Mouse (Mus musculus) ES-E14 (cell line): ENCODE measurements at regions not wholly inside any gene's neighbourhood (a gene's known extent, or its start where the extent isn't known, plus 50 kb on each side); places are given as distances from the start of the nearest gene placed in this dataset.

Source experiments
- CHD2 ChIP-seq: IDR thresholded peaks from 2 replicates; pipeline ENCODE4 v1.6.1; 2014; ENCODE audit warnings: mild to moderate bottlenecking, low read depth, low read length, inconsistent platforms
- ZNF384 ChIP-seq: IDR thresholded peaks from 2 replicates; pipeline ENCODE4 v1.6.1; 2012; ENCODE audit warnings: low read depth, low read length, inconsistent platforms

- TF ChIP-seq ZNF384 = no peak
- TF ChIP-seq CHD2 = no peak
Measured at GRCm38 (mm10) chr4:31205332-31205970, 758.4 kb upstream of the Map3k7 start.
